16 mouse cellular contexts compared by ENCODE assay signal in genomic region chr1:159149721-159150120, GRCm38 (mm10).
"Had no signal": no experiment of that assay in that cellular context is flagged by ENCODE, and none has a peak within 500 bp of the region (broad histone marks: within the 10 kb centered on the region; RNA-seq: fewer than 3 reads in every experiment).

No protein-coding gene starts in this region.

- H3K4me2 ChIP-seq: liver, embryonic 11.5 days; liver, embryonic 15.5 days; neural tube, embryonic 15.5 days had no signal

- H3K27ac ChIP-seq: kidney, postnatal 0 days; left cerebral cortex, adult 2 months; limb, embryonic 10.5 days; liver, embryonic 15.5 days; midbrain, embryonic 10.5 days had no signal

- H3K36me3 ChIP-seq: limb, embryonic 10.5 days; liver, embryonic 15.5 days; midbrain, embryonic 10.5 days; neural tube, embryonic 15.5 days had no signal

- H3K9ac ChIP-seq: liver, embryonic 15.5 days; neural tube, embryonic 15.5 days had no signal

- H3K27me3 ChIP-seq: liver, embryonic 15.5 days; neural tube, embryonic 15.5 days had no signal

- H3K9me3 ChIP-seq: limb, embryonic 10.5 days; liver, embryonic 15.5 days; midbrain, embryonic 10.5 days; neural tube, embryonic 15.5 days had no signal

- DNase-seq: kidney, adult 9 months; kidney, postnatal 4 days; lung, adult 2 months; lung, postnatal 10 days; lung, postnatal 4 days; midbrain, embryonic 14.5 days; right cerebral cortex, adult 18-20 months; right cerebral cortex, postnatal 25 days had no signal

- H3K4me1 ChIP-seq: limb, embryonic 10.5 days; liver, embryonic 15.5 days; midbrain, embryonic 10.5 days had no signal

- H3K4me3 ChIP-seq: left cerebral cortex, adult 2 months; limb, embryonic 10.5 days; liver, embryonic 15.5 days; midbrain, embryonic 10.5 days; myocyte; neural tube, embryonic 15.5 days had no signal
